Mouse (Mus musculus): Measurements from ENCODE around the gene Actn1. TPM values are rescaled to one million over a fixed set of nuclear protein-coding genes. Genes with fewer than 3 reads are reported as not detected.

Actn1 gene
- polyA plus RNA-seq, 1 experiment from 2014 or later: 34.6 TPM

DNA sequence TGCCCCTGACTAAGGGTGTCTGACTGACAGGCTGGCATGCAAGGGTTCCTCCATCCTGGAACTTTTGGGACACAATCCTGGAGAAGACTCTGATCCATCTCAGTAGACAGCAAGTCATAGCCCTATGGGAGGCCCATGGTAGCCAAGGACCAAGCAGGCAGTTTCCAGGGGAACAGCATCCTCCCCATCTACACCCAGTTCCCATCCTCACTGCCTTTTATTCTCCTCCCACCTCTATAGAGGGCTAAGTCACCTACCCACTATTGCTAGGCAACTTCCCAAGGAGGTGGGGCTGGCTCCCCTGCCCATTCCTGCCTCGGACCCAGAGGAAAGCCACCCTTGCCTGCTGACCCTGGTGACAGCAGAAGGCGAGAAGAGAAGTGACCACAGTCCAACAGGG is 8.2 kb downstream of the Actn1 start:
- Histone ChIP-seq H3K27ac (replicated peaks; ENCODE audit: low read depth, low read length) (no peak overlapping the region), H3K4me1 (ENCODE audit: control insufficient read depth, insufficient read depth, low read length) (no peaks in the 10 kb centered on the region)

DNA sequence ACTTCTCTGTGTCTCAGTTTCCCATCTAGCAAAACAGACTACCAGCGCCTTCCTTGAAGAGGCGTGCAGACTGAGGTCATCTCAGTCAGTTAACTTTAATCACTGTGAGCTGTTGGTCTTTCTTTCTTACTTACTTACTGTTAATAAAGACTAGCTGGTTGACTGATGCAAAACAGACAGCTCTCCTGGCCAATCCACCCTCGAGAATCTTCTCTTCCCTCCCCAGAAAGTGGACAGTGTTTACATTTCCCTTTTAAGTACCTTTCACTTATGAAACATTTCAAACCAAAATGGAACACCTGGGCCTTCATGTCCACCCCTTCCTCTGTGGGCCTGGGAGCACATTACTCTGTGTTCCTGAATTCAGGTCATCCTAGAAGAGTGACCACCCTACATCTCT is 8.6 kb downstream of the Actn1 start:
- H3K27ac ChIP-seq (replicated peaks; ENCODE audit: low read depth, low read length): no peak overlapping the region
- no peak overlapping the region for H3K9ac ChIP-seq (replicated peaks; ENCODE audit: low read length)
- no peaks in the 10 kb centered on the region for H3K27me3 ChIP-seq (ENCODE audit: control insufficient read depth, insufficient read depth, low read length)
- H3K9me3 ChIP-seq (replicated peaks; ENCODE audit: control insufficient read depth, low read length): no peaks in the 10 kb centered on the region
- no peaks in the 10 kb centered on the region for H3K4me1 ChIP-seq (ENCODE audit: control insufficient read depth, insufficient read depth, low read length)
- H3K36me3 ChIP-seq (replicated peaks; ENCODE audit: control insufficient read depth, insufficient read depth, low read depth, low read length): no peaks in the 10 kb centered on the region
- ATAC-seq (replicated peaks; ENCODE audit: insufficient number of reproducible peaks, low FRiP score, low TSS enrichment, low read depth) (no peak), DNase-seq (ENCODE audit: low spot score) (no peak)
- no peak overlapping the region for H3K4me2 ChIP-seq (ENCODE audit: low read depth, low read length)
- no peak overlapping the region for H3K4me3 ChIP-seq (ENCODE audit: low read depth, low read length)
- WGBS: 60% methylated on average over 3 of the region's 3 CpGs

More for the DNA sequence above, 8.2 kb downstream of the Actn1 start:
- 61% methylated on average over 2 of the region's 2 CpGs for WGBS
- Histone ChIP-seq H3K27me3 (ENCODE audit: control insufficient read depth, insufficient read depth, low read length) (no peaks in the 10 kb centered on the region), H3K9me3 (replicated peaks; ENCODE audit: control insufficient read depth, low read length) (no peaks in the 10 kb centered on the region), H3K4me2 (ENCODE audit: low read depth, low read length) (no peak overlapping the region), H3K36me3 (replicated peaks; ENCODE audit: control insufficient read depth, insufficient read depth, low read depth, low read length) (no peaks in the 10 kb centered on the region), H3K9ac (replicated peaks; ENCODE audit: low read length) (no peak overlapping the region), H3K4me3 (ENCODE audit: low read depth, low read length) (no peak overlapping the region)
- ATAC-seq (replicated peaks; ENCODE audit: insufficient number of reproducible peaks, low FRiP score, low TSS enrichment, low read depth) (no peak), DNase-seq (ENCODE audit: low spot score) (no peak)

DNA sequence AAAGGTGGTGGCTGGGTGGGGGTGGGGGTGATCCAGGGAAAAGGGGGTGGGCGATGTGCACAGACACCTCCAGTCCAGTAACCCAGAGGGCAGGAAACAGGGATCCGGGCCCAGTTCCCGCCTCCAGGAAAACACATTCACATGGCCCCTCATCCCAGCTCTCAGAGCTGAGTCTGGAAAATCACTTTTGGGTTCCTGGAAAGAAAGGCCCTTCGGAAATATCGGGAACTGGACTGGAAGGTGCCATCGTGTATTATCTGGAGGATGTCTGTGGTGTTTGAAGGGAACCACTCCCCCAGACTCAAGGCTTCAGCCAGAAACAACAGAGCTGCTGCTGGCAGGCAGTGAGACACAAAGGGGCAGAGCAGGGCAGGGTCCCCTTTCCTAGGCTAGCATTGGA is 10.6 kb downstream of the Actn1 start:
- Histone ChIP-seq H3K27me3 (ENCODE audit: control insufficient read depth, insufficient read depth, low read length) (no peaks in the 10 kb centered on the region), H3K36me3 (replicated peaks; ENCODE audit: control insufficient read depth, insufficient read depth, low read depth, low read length) (no peaks in the 10 kb centered on the region), H3K9me3 (replicated peaks; ENCODE audit: control insufficient read depth, low read length) (no peaks in the 10 kb centered on the region), H3K4me2 (ENCODE audit: low read depth, low read length) (no peak overlapping the region), H3K4me3 (ENCODE audit: low read depth, low read length) (no peak overlapping the region), H3K27ac (replicated peaks; ENCODE audit: low read depth, low read length) (no peak overlapping the region), H3K4me1 (ENCODE audit: control insufficient read depth, insufficient read depth, low read length) (no peaks in the 10 kb centered on the region), H3K9ac (replicated peaks; ENCODE audit: low read length) (no peak overlapping the region)
- WGBS: 63% methylated on average over 6 of the region's 6 CpGs
- DNase-seq (ENCODE audit: low spot score) (no peak), ATAC-seq (replicated peaks; ENCODE audit: insufficient number of reproducible peaks, low FRiP score, low TSS enrichment, low read depth) (no peak)

DNA sequence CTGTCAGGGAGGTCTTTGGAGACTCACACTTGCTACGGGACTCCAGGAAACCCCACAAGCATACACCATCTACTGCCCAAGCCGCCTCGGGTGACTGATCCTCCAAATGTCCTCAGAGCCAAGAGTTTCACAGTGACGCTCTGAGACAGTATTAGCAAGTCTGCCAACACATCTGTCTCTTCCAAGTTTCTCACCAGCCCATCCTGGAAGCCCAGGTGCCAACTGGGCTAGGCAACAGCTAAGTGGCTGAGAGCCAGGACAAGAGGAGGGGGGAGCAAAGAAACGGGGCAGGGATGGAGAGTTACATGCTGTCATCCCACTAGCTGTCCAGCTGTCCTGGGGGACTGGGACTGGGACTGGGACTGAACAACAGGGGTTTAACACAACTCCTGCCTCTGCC is 13.1 kb downstream of the Actn1 start:
- WGBS: 81% methylated on average over 5 of the region's 5 CpGs
- H3K36me3 ChIP-seq (replicated peaks; ENCODE audit: control insufficient read depth, insufficient read depth, low read depth, low read length): no peaks in the 10 kb centered on the region
- H3K9ac ChIP-seq (replicated peaks; ENCODE audit: low read length): no peak overlapping the region
- no peak for DNase-seq (ENCODE audit: low spot score)
- no peak for ATAC-seq (replicated peaks; ENCODE audit: insufficient number of reproducible peaks, low FRiP score, low TSS enrichment, low read depth)
- H3K4me3 ChIP-seq (ENCODE audit: low read depth, low read length): no peak overlapping the region
- no peaks in the 10 kb centered on the region for H3K9me3 ChIP-seq (replicated peaks; ENCODE audit: control insufficient read depth, low read length)
- H3K27ac ChIP-seq (replicated peaks; ENCODE audit: low read depth, low read length): no peak overlapping the region
- H3K4me1 ChIP-seq (ENCODE audit: control insufficient read depth, insufficient read depth, low read length): no peaks in the 10 kb centered on the region
- no peaks in the 10 kb centered on the region for H3K27me3 ChIP-seq (ENCODE audit: control insufficient read depth, insufficient read depth, low read length)
- H3K4me2 ChIP-seq (ENCODE audit: low read depth, low read length): no peak overlapping the region

DNA sequence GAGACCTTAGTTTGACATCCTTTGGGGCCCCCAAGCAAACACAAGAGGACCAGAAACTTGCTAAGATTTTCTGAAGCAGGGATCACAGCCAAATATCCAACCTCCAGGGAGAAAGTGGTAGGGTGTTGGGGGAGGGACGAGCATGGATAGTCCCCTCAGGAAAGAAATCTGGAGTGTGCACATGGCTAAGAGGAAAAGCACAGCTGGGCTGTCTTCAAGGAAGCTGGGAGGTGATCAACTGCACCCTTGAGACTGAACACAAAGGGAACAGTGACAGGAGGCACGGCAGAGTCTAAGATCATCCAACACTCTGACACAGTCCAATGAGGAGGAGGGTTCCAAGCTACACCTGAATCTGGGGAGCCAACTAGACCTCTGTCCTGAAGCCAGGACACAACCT is 13.7 kb downstream of the Actn1 start:
- H3K4me1 ChIP-seq (ENCODE audit: control insufficient read depth, insufficient read depth, low read length): no peaks in the 10 kb centered on the region
- no peak for DNase-seq (ENCODE audit: low spot score)

DNA sequence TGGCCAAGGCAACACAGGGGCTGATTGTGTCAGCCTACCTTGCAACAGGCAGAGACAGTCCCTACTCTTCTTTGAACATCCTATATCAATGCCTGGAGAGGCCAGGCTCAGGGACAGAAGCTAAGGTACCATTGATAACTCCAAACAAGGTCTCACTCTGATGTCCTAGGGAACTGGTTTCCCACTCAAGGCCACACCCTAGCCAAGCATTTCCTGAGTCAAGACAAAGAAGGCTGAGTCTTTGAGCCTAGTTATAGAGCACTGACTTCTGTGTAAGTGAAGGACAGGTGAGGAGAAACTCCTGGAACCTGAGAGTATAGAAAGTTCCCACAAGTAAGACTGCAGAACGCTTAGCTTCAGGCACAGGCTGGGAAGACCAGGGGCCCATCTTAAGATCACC is 15.4 kb downstream of the Actn1 start:
- Histone ChIP-seq H3K27me3 (ENCODE audit: control insufficient read depth, insufficient read depth, low read length) (no peaks in the 10 kb centered on the region), H3K4me1 (ENCODE audit: control insufficient read depth, insufficient read depth, low read length) (no peaks in the 10 kb centered on the region), H3K4me3 (ENCODE audit: low read depth, low read length) (no peak overlapping the region), H3K9ac (replicated peaks; ENCODE audit: low read length) (no peak overlapping the region), H3K27ac (replicated peaks; ENCODE audit: low read depth, low read length) (no peak overlapping the region), H3K9me3 (replicated peaks; ENCODE audit: control insufficient read depth, low read length) (no peaks in the 10 kb centered on the region), H3K36me3 (replicated peaks; ENCODE audit: control insufficient read depth, insufficient read depth, low read depth, low read length) (no peaks in the 10 kb centered on the region), H3K4me2 (ENCODE audit: low read depth, low read length) (no peak overlapping the region)
- ATAC-seq (replicated peaks; ENCODE audit: insufficient number of reproducible peaks, low FRiP score, low TSS enrichment, low read depth): no peak
- no peak for DNase-seq (ENCODE audit: low spot score)
- 84% methylated on average over 1 of the region's 1 CpGs for WGBS

More for the DNA sequence above, 13.7 kb downstream of the Actn1 start:
- Histone ChIP-seq H3K9ac (replicated peaks; ENCODE audit: low read length) (no peak overlapping the region), H3K27me3 (ENCODE audit: control insufficient read depth, insufficient read depth, low read length) (no peaks in the 10 kb centered on the region), H3K36me3 (replicated peaks; ENCODE audit: control insufficient read depth, insufficient read depth, low read depth, low read length) (no peaks in the 10 kb centered on the region), H3K4me3 (ENCODE audit: low read depth, low read length) (no peak overlapping the region), H3K27ac (replicated peaks; ENCODE audit: low read depth, low read length) (no peak overlapping the region), H3K9me3 (replicated peaks; ENCODE audit: control insufficient read depth, low read length) (no peaks in the 10 kb centered on the region), H3K4me2 (ENCODE audit: low read depth, low read length) (no peak overlapping the region)
- ATAC-seq (replicated peaks; ENCODE audit: insufficient number of reproducible peaks, low FRiP score, low TSS enrichment, low read depth): no peak
- 56% methylated on average over 2 of the region's 2 CpGs for WGBS

DNA sequence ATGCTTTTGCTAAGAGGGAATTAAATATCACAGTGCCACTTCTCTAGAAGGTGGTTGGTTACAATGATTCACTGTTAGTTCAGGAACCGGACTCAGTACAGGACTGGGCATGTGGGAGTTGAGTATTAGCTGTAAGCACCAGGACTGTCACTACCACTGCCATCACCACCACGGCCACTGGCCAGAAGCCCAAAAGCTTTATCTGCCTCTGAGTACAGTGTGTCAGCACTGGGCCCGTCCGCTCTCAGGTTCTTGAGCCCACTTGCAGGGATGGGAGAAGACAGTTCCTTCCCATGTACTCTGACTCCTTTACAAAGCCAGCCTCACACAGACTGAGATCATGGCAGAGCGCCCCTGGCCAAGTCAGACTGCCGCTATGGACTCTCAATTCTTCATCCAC is 16.0 kb downstream of the Actn1 start:
- WGBS: 92% methylated on average over 6 of the region's 6 CpGs
- H3K9me3 ChIP-seq (replicated peaks; ENCODE audit: control insufficient read depth, low read length): no peaks in the 10 kb centered on the region
- no peaks in the 10 kb centered on the region for H3K4me1 ChIP-seq (ENCODE audit: control insufficient read depth, insufficient read depth, low read length)
- no peak overlapping the region for H3K9ac ChIP-seq (replicated peaks; ENCODE audit: low read length)
- no peak overlapping the region for H3K27ac ChIP-seq (replicated peaks; ENCODE audit: low read depth, low read length)
- no peak overlapping the region for H3K4me2 ChIP-seq (ENCODE audit: low read depth, low read length)
- H3K36me3 ChIP-seq (replicated peaks; ENCODE audit: control insufficient read depth, insufficient read depth, low read depth, low read length): no peaks in the 10 kb centered on the region
- DNase-seq (ENCODE audit: low spot score): no peak
- H3K4me3 ChIP-seq (ENCODE audit: low read depth, low read length): no peak overlapping the region
- H3K27me3 ChIP-seq (ENCODE audit: control insufficient read depth, insufficient read depth, low read length): no peaks in the 10 kb centered on the region
- no peak for ATAC-seq (replicated peaks; ENCODE audit: insufficient number of reproducible peaks, low FRiP score, low TSS enrichment, low read depth)

DNA sequence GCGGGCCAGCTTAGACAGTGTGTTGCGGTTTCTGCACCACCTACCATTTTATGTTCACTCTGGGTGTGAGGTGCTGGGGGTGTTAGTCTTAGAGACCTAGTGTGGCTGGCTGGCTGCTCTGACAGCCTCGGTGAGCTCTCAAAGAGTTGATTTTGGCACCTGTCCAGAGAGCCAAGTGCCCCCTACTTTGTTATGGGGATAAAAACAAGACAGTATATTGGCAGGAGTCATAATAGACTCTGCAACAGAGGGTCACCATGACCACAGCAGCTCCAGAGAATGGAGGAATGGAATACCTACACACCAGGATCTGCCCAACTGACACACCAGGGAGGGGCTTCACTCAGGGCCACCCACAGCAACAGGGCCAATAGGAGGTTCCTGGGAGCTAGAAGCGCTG is 16.8 kb downstream of the Actn1 start:
- no peaks in the 10 kb centered on the region for H3K4me1 ChIP-seq (ENCODE audit: control insufficient read depth, insufficient read depth, low read length)
- no peaks in the 10 kb centered on the region for H3K27me3 ChIP-seq (ENCODE audit: control insufficient read depth, insufficient read depth, low read length)
- H3K9ac ChIP-seq (replicated peaks; ENCODE audit: low read length): no peak overlapping the region
- no peaks in the 10 kb centered on the region for H3K9me3 ChIP-seq (replicated peaks; ENCODE audit: control insufficient read depth, low read length)
- no peak overlapping the region for H3K4me3 ChIP-seq (ENCODE audit: low read depth, low read length)
- H3K4me2 ChIP-seq (ENCODE audit: low read depth, low read length): no peak overlapping the region
- no peaks in the 10 kb centered on the region for H3K36me3 ChIP-seq (replicated peaks; ENCODE audit: control insufficient read depth, insufficient read depth, low read depth, low read length)
- 89% methylated on average over 4 of the region's 4 CpGs for WGBS
- no peak for DNase-seq (ENCODE audit: low spot score)
- no peak overlapping the region for H3K27ac ChIP-seq (replicated peaks; ENCODE audit: low read depth, low read length)
- no peak for ATAC-seq (replicated peaks; ENCODE audit: insufficient number of reproducible peaks, low FRiP score, low TSS enrichment, low read depth)

All from embryonic facial prominence, embryonic 11.5 days (tissue).